Mouse (Mus musculus) 416B (cell line): ENCODE measurements around the gene Arid1b.

Experiments
- DNase-seq: peaks from one replicate; pipeline ENCODE4 v3.0.0; 2011; ENCODE audit warnings: low read depth

Gene Arid1b

DNA sequence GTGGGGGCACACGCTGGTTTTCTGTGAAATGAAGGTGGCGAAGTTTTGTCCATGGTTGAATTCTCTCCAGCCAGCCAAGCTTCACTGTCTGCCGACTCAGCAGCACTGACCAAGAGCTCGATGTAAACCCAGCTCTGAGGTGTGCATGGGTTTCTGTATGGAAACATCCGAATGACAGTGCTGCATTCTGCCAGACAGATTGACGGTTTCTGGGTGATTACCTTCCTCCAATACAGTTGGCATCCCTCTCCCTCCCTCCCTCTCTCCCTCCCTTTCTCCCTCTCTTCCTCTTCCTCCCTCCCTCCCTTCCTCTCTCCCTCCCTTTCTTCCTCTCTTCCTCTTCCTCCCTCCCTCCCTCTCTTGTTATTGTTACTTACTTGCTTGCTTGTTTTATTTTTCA lies 219.3 kb downstream of the Arid1b start:
- no peak for DNase-seq

DNA sequence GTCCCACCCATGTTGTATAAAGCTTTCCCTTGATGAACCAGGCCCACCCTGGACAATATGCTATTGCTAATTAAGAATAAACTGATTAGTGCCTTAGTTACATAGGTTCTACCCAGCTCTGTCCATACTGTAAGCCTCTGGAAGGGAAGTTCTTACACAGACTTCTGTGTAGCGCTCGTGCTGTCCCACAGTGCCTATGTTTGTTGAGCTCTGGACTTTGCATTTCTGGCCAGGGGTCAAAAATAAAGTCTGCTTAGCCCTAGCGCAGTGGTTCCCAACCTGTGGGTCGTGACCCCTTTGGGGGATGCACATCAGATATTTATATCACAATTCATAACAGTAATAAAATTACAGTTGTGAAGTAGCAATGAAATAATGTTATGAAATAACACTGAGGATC lies 221.2 kb downstream of the Arid1b start:
- no peak for DNase-seq

DNA sequence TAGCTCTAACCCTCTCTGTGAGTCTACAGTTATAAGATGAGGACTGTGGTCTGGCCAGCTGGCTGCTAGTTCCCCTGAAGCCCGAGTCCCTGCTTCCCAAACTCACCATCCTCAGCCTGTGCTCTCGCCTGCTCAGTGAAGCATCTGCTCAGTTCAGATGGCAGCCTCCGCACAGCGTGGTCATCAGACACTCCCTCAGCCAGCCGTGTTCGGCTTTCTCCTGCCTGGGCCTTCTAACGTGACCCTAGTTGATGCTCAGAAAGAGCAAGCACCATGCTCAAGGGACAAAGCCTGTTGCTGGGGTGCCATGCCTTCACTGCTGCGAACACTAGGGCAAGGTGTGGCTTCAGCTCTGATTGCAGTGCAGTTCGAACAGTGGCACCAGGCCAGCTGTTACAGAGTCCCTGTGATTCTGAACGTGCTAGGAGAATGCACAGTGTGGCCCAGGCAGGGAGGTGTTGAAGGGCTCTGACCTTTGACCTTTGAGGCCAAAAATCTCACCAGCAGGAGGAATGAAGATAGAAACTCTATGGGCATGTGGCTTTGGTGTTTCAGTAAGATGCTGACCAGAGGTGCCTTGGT lies 222.9 kb downstream of the Arid1b start:
- DNase-seq: no peak

DNA sequence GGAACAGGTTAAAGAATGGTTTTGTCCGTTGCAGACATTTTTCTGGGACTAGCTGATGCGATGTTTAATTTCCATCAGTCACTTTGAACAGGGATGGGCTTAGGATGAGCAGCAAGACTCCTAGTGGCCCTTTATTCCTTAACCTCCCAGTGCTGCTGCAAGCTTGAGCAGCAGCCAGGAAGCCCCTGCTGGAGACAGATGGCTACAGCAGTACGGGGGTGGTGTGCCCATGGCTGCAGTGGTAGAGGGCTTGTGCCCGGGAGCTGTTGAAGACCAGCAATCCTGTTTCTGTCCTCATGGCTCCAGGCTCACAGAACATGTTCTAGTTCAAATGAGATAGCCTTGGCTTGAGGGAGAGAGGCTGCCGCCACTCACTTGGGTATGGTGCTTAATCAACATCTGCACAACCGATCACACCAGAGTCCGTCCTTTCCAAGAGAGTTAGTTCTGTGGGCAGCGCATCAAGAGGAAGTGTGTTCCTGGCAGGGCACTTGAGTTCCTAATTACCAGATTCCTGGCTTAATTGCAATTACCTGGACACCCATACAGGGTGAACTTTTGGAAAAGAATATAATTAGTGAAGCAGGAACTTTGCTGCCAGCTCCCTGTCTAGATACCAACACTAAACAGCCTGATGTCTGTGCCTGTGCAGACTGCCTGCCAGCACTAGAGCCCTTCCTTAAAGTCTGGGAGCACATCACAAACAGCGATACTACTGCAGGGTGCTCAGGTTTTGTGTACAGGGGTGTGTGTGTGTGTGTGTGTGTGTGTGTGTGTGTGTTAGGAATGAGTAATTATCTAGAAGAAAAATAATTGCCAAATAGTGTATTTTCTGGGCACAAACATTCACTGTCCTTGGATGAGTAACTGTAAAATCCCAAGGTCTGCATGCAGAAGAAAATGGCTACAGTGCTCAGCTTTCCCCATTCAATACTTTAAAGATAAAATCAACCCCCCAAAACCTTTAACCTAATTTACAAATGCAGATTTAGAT lies 224.0 kb downstream of the Arid1b start:
- no peak for DNase-seq

DNA sequence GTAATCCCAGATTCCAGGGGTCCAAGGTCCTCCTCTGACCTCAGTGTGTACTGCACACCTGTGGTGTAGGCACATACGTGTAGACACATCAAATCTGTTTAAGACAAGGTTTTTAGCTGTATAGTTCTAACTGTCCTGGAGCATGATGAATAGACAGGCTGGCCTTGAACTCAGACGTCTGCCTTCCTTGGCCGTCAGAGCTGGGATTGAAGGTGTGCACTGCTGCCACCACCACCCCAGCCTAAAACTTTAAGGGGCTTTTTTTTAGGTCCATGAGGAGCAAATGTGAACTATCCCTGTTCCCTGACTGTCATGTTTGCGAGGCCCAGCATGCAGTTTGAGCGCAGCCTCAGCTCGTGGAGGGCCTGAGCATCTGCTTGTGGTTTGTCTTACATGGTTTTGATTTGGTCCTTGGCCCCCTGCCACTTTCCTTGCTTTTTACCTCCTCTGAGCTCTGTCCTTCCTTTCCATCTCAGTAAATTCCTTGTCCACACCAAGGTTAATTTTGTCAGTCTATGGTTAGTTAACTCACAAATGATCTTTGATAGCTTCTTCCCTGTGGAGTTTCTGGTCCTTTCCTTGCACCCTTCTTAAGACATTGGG lies 224.9 kb downstream of the Arid1b start:
- no peak for DNase-seq

DNA sequence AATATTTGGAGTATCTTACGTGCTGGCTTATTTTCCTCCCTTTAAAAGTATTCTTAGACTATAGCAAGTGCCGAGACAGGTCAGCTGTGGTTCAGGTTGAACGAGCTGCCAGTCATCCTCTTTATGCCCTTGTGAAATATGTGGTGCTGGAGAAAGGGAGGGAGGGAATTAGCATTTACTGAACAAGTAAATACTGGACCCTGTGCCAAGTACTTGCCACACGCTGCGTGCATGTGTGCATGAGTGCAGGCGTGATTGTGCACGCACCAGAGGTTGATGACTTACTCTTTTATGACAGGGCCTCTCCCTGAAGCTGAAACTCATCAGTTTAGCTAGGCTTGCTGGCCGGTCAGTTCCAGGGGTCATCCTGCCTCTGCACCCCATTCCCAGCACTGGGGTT lies 226.9 kb downstream of the Arid1b start:
- no peak for DNase-seq

DNA sequence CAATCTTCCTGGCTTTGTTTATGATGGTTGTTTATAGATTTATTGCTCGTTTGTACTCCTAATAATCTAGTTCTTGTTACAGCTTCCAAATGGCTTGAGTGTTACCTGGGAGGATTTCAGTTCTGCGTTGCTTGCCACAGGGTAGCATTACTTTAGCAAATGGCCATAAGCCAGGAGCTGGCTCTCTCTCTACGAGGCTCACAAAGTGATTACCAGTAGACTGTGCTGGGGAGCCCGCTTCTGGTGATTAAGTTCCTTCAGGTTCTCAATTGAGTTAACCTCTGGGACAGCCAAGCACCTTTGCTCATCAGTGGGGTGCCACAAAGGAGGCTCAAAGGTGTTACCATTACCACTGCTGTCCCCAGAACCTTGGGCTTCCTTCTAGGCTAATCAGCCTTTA lies 227.4 kb downstream of the Arid1b start:
- no peak for DNase-seq

DNA sequence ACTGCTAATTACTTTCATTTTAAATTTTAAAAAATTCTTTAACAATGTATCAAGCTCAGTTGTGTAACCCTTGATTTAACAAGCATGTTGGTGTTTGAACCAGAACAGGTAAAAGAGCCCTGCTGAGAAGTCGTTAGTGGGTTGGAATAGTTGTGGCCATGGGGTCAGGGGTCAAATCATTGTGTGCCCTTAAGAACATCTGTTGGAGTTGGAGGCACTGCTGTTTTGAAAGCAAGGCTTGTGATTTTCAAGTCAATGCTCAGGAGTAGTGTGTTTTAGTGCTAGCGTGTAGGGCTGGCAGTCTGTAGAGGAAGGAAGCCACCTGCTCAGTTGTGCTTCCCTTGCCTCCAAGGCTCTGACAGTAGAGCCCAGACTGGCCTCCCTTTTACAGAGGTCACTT lies 228.7 kb downstream of the Arid1b start:
- no peak for DNase-seq

DNA sequence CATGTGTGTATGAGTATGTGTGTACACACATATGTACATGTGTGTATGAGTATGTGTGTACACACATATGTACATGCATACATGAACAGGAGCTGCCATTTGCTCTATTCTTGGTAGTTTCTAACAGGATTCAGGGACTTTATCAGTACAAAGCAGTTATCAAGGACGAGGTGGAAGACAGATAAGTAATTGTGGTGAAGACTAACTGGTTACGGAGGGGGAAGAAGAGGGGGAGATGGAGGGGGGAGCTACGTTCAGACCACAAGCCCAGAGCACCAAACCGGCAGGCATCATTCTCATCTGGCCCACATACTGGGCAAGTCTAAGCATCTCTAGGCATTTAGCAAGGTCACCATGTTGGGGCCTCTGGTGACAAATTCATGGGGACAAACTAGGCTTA lies 230.8 kb downstream of the Arid1b start:
- DNase-seq: peak; percentile 88

DNA sequence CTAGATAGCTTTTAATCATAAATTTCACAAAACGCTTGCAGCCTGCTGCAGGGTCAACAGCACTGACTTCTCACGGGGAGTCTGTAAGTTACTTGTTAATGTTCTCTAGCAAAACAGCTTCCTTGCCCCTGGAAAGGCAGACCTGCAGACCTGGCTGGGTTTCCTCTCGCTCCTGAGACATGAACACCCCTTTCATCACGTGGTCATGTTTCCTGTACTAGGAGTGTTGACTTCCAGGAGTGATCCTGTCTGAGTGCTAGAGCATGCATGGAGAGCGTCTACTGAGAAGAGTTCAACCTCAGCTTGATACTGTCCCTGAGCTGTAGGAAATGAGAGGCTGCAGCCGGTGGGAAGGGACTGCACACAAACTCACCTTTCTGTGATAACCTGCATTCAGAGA lies 233.0 kb downstream of the Arid1b start:
- no peak for DNase-seq

DNA sequence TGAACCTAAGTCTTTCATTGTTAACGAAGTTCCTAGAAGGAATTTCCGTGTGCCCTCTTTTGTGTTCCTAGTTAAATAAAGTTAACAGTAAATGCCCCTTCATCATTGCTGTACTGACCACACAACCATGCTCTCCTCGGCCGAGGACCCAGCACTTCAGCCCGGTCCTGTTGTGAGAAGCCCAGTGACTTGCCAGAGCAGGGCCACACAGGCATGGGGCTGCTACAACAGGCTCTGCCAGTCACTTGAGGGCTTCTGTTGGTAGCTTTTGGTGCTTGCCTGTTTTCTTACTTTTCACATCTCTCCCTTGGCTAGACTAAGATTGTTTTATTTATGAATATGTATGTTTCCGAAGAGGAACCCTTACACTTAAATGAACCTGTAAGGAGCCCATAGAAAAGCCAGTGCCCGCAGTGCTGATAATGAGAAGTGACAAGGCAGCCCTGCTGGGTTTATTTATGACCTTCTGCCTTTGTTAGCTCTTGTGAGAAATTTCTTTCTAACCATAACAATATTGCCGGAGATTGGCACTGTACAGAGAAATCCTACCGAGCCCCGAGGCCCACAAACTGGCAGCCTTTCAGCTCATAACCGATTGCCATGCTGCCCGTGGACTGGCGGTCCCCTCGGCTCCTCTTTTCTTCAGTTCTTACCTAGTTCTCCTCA lies 234.0 kb downstream of the Arid1b start:
- no peak for DNase-seq

DNA sequence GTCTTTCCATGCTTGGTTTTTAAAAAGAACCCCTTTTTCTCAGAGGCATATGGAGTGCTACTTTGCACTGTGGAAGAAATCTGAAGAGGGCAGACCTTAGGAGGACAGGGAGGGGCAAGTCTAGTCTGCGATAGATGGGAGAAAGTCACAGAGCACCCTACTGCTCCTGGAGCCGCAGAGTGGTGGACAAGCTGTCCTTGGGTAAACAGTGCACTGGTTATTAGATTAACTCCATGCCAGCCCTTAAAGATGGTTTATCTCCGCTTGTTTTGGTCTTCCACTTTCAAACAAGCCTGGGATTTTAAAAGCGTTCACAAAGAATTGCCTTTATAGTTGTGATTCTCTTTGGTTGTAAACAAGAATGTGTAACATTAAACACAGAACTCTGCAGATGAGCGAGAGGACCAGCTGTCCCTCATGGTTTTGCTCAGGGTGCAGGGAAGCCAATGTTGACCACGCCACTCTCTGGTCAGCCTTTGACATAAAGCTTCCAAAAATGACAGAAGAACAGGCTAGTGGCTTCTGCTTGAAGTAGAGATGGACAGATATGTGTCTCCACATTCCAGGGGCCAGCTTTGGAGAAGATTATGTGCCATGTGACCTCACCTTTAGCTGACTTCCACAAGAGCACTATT lies 234.6 kb downstream of the Arid1b start:
- DNase-seq: no peak

DNA sequence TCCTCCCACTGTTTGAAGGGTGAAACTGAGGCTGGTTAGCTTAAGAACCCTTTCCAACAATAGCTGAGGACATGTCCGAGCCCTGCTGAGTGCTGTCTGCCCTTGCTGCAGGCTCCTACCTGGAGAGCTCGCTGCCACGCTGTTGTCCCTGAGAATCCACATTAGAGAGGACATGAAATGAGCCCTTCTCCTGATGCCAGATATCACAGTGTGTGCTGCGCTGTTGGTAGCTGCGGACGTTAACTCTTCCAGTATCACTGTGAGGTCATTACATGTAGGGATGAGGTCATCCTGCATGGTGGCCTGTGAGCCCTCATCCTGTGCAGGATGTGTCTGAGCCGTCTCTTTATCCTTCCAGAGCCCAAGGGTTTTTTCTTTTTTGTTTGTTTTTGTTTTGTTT lies 235.9 kb downstream of the Arid1b start:
- DNase-seq: no peak

DNA sequence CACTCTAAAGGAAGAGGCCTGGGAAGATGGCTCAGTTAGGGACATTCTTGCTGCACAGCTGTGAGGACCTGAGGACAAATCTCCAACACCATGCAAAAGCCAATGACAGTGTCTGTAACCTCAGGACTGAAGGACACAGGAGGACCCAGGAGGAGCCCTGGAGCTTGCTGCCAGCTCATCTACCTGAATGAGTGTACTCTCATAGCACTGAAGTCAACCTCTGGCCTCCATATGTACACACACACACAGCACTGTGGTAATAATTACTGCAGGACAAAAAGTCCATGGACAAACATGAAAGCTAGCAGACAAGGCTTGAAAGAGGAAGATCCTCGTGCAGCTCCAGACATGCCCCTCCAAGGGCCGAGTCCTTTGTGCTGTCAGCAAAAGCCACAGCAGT lies 238.0 kb downstream of the Arid1b start:
- DNase-seq: no peak

DNA sequence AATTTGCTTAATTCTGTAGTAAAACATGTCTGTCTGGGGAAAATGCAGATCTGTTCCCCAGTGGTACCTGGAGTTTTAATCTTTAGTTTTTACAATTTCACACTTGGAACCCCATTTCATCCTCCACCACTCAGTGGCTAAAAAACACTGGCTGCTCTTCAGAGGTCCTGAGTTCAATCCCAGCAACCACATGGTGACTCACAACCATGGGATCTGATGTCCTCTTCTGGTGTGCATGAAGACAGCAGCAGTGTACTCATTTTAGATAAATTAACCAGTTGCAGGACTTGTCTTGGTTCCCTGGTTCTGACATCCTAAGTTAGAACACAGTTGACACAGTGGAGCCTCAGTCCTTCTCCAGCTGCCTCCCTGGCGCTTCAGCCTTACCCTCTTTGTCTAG lies 239.9 kb downstream of the Arid1b start:
- no peak for DNase-seq

DNA sequence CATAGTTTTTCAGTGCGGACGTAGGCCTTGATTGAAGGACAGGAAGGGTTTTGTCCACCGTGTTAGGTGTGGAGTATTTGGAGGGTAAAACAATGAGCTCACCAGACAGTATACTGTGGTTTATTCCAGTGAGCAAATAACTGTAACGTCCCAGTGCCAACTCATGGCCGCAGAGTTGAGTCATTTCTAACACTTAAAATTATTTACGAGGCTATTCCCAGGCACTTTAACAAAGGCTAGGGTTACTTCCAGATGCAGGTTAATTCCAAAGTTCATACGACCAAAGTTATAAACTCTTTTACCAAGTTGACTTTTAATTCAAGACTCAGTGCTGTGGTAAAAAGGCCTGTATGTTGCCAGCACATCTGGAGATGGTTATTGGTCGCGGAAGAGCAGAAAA lies 240.9 kb downstream of the Arid1b start:
- DNase-seq: no peak

DNA sequence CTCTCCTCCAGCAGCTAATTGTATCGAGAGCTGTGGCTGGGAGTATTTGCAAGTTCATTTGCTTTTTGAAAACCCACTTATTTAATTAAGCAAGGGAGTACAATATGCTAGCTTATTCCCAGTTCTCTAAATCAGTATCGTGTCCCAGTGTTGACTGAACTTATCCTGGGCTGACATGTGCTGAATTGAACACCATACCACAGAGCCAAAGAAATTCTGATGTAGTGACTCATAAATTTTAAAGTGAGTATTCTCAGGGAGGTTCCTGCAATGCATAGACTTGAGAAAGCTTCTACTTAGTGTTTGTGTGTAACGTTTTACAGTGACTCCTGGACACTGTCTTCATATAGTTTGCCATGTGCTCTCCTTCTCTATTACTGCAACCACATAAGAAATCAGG lies 243.6 kb downstream of the Arid1b start:
- no peak for DNase-seq

DNA sequence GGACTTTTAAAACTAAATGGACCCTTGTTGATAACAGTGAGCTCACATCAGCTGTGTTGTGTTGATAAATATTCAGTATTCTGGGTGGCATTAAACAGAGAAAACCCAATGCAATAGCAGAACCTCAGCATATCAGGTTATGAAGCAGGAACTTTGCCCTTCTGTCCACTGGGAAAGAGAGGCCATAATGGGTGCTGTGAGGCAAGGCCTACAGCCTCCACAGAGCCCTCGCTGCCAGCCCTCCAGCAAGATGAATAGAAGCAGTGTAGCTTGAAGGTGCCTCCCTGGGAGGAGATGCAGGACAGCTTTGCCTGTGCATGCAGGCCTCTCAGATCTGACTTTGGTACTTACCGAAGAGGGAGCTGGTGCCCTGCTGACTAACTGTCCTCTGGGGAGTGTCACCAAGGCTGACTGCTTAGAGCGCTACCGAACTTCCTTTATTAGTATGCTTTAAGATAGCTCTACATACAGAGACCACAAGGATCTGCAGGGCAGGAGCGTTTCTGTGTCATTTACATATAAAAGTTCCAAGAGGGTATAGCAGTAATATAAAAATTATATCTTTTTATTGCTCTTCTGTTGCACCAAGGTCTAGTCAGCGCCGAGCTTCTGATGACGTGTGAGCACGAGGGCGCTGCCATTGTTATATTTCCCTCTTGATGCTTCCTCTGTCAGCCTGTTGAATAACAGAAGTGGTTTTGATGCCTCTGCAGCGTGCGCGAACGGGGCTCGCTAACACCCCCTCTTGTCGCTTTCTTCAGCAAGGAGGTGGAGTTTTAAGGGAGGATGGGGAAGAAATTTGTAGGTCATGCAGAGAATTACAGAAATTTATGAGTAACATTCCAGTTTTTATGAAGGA lies 244.5 kb downstream of the Arid1b start:
- peak; percentile 39 for DNase-seq

DNA sequence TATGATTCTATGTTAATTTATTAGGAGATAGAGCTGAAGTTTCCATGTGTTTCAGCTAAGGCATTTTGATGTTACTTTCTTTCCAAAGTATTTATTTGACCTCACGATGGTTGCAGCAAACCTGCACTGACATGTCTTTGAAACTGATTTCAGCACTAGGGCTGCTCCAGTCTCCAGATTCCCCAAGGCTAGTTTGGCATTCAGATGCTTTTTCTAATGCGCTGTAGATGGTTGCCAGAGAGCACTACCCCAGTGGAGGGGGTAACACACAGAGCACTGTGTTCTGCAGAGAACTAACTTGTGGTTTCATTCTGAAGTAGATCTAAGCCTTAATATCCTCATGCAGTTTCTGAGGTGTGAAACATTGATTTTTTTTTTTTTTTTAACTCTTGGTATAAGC lies 250.4 kb downstream of the Arid1b start:
- no peak for DNase-seq

DNA sequence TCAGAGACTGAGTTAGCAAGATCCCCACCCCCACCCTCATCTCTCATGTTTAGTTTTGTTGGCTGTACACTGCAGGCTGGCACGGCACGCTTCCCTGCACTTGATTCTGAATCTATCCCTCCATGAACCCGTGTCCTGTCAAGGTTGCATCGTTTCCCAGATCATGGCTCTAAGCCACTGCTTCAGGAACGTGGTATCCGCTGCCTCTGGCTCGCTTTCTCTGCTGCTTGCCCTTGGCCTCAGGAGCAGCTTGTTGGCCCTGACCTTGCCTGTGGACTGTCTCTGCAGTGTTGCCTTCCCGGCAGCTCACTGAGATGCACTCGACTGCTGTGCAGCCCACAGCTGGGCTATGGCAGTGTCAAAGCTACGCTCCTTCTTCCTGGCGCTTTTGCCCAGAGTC lies 252.6 kb downstream of the Arid1b start:
- no peak for DNase-seq

DNA sequence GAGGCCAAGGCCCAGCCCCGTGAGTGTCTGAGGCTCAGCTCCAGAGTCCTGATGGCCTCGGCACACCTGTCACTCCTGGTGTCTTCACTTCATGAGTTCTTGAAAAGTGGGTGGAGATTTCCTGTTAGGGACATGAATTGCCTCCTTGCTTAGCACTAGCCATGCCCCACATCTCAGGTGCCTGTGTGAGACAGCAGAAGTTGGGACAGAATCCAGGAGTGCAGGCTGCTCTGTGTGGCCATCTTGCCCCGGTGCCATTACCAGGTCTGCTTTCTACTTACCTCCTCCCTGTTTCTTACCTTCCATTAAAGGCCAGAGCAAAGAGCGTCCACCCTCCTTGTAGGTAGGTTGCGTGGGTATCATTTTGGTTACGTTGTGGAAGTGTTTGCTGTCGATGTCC lies 253.1 kb downstream of the Arid1b start:
- DNase-seq: no peak
